Mouse (Mus musculus) midbrain, embryonic 13.5 days (tissue): ENCODE measurements at regions not wholly inside any gene's neighbourhood (a gene's known extent, or its start where the extent isn't known, plus 50 kb on each side); places are given as distances from the start of the nearest gene placed in this dataset.

ENCODE experiments used
- ATAC-seq: fragments of 200-750 bp; cut with Nextera tagmentation; 2 replicates; pipeline ENCODE4 v1.8.0; 2017; ENCODE audit warnings: mild to moderate bottlenecking, moderate TSS enrichment, moderate library complexity
- H3K27ac ChIP-seq: fragments of 300-500 bp; sonication (generic); 2 replicates; pipeline ENCODE4 v1.5.1; 2015; ENCODE audit warnings: inconsistent platforms, mild to moderate bottlenecking, moderate library complexity
- H3K27me3 ChIP-seq: fragments of 300-500 bp; sonication (generic); 2 replicates; pipeline ENCODE4 v1.6.1; 2015; ENCODE audit warnings: mild to moderate bottlenecking, inconsistent platforms
- H3K36me3 ChIP-seq: fragments of 300-500 bp; sonication (generic); 2 replicates; pipeline ENCODE4 v1.6.1; 2015; ENCODE audit warnings: mild to moderate bottlenecking, inconsistent platforms
- H3K4me1 ChIP-seq: fragments of 300-500 bp; sonication (generic); replicated peaks from 2 replicates; pipeline ENCODE4 v1.6.1; 2015; ENCODE audit warnings: inconsistent platforms
- H3K4me2 ChIP-seq: fragments of 300-500 bp; sonication (generic); replicated peaks from 2 replicates; pipeline ENCODE4 v1.6.1; 2015; ENCODE audit warnings: moderate library complexity, mild to moderate bottlenecking, inconsistent platforms
- H3K4me3 ChIP-seq: fragments of 300-500 bp; sonication (generic); replicated peaks from 2 replicates; pipeline ENCODE4 v1.5.1; 2015; ENCODE audit warnings: mild to moderate bottlenecking, inconsistent platforms
- H3K9ac ChIP-seq: fragments of 300-500 bp; sonication (generic); replicated peaks from 2 replicates; pipeline ENCODE4 v1.6.1; 2015; ENCODE audit warnings: mild to moderate bottlenecking, inconsistent platforms
- H3K9me3 ChIP-seq: fragments of 300-500 bp; sonication (generic); 2 replicates; pipeline ENCODE4 v1.6.1; 2016; ENCODE audit warnings: mild to moderate bottlenecking, inconsistent platforms
- WGBS: fragments of 180-500 bp; shearing (Covaris S2); methylation state at CpG from one replicate; pipeline ENCODE4 v1.1.7; 2015; 5-methylcytosine and 5-hydroxymethylcytosine counted together

DNA sequence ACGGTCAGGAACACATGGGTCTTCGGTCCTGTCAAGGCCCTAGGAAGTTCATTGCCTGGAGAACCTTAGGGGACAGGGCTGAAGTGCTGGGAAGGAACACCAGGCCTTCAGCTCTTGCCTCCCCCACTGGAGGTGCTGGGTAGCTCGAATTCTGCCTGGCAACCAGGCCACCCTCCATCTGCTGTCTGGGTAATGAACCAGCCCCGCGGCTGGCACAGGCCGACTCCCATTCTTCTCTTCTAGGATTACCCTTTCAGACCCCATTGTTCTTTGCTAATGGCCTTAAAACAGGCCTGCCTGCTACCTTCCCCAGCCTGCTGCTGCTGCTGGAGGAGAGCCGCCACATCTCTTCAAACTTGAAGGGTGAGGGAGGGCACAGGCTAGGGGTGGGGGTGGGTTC is 71.2 kb downstream of the Gadd45g start:
- 16% methylated on average over 7 of the region's 7 CpGs for WGBS
- H3K4me1 ChIP-seq = peaks cover 53% of the 10 kb centered on the region
- peak; percentile 25; the same call in 1 of the 2 replicates for ATAC-seq
- peak overlapping the region; percentile 84 for H3K27ac ChIP-seq
- 0 out of 2 replicates have a peak overlapping the region, but pooled peaks have one; percentile 0 for H3K4me2 ChIP-seq
- H3K27me3 ChIP-seq = peaks cover 61% of the 10 kb centered on the region
- no peaks in the 10 kb centered on the region for H3K9me3 ChIP-seq
- H3K4me3 ChIP-seq = no peak overlapping the region
- no peak overlapping the region for H3K9ac ChIP-seq
- no peaks in the 10 kb centered on the region for H3K36me3 ChIP-seq

DNA sequence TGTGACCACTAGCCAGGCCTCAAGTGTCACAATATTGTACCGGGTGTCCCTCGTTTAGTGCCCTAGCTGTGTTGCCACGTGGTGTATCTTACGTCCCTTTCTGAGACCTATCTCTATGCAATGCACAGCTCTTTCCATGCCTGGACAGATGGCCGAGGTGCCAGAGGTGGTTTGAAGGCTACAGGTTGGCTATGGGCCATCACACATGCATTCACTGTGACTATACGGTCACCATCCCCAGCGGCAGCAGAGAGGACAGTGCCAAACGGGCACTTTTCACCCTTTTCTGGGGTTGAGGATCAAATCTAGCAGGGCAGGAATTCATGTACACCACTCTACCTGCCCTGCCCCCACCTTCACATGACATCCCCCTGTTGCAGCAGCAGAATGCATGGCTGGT is 71.6 kb downstream of the Gadd45g start:
- WGBS = 18% methylated on average over 8 of the region's 8 CpGs
- H3K4me2 ChIP-seq = no peak overlapping the region; the same call in 1 of the 2 replicates
- ATAC-seq = 0 out of 2 replicates have a peak, but pooled peaks have one; percentile 0
- H3K9me3 ChIP-seq = no peaks in the 10 kb centered on the region
- peak overlapping the region; percentile 39; the same call in 1 of the 2 replicates for H3K9ac ChIP-seq
- H3K27ac ChIP-seq = peak overlapping the region; percentile 84
- H3K27me3 ChIP-seq = peaks cover 61% of the 10 kb centered on the region
- H3K4me1 ChIP-seq = peaks cover 53% of the 10 kb centered on the region
- no peaks in the 10 kb centered on the region for H3K36me3 ChIP-seq
- no peak overlapping the region for H3K4me3 ChIP-seq

DNA sequence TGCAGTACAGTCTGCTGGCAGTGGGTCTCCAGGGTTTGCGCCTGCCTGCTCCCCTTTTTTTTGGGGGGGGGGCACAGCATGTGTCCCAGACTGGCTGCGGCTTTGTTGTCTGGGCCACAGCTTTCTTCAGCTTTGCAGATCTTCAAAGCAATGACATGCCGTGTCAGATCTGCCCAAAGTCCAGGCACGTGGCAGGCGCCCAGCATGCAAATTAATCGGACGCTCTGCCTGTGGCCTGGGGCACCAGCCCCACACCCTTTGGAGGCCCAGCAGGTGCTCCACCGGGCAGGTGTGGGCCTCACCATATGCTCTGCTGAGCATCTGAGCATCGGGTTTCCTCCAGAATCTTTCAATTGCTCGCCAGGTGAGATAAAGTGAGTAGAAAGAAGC is 72.3 kb downstream of the Gadd45g start:
- 0 out of 2 replicates have a peak overlapping the region, but pooled peaks have one; percentile 39 for H3K9ac ChIP-seq
- no peak overlapping the region for H3K4me3 ChIP-seq
- WGBS = 2% methylated on average over 10 of the region's 10 CpGs
- peak overlapping the region; percentile 7 for H3K4me2 ChIP-seq
- H3K27me3 ChIP-seq = peaks cover 61% of the 10 kb centered on the region
- H3K4me1 ChIP-seq = peaks cover 53% of the 10 kb centered on the region
- H3K36me3 ChIP-seq = no peaks in the 10 kb centered on the region
- H3K27ac ChIP-seq = peak overlapping the region; percentile 84
- ATAC-seq = peak; percentile 44
- H3K9me3 ChIP-seq = no peaks in the 10 kb centered on the region

DNA sequence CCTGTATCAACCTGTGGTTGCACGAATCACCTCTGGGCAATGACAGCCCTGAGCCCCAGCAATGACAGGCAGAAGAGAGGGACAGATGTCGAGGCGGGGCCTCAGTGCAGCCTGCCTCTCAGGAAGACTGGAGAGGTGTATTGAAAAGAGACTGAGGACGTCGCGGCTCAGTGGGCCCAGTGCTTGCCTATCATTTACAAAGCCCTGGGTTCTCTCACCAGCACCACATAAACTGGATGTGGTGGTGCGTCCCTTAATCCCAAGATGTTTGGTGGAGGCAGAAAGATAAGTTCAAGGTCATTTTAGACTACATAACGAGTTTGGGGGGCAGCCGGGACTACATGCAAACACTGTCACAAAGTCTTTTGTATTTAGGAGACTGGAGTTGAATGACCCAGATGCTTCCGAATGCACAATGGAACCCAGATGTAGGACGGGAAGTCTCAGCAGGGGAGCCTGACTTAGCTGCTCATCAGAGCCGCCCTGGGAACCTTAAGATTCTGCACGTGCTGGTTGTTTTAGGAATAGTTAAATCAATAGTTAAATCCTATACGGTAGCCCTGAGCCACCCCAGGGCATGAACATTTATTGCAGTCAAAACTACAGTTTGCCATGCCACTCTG is 72.8 kb downstream of the Gadd45g start:
- H3K4me2 ChIP-seq = peak overlapping the region; percentile 22

DNA sequence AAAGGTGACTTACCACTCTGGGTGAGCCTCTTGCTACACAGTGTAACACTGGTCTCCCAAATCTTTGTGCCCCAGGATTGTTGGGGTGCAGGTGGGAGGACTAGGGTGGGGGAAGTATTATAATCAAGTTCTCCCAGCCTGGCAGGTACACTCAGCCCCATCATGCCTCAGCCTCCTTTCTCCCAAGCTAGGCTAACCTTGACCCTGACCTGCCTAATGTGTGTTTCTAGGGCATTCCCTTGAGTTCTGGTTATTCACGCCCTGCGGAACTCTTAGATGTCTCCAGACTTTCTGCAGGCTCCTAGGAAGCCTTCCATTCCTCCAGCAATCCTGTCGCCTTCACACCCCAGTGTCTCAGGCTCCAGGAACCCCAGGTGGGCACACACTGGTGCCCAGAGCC is 73.5 kb downstream of the Gadd45g start:
- peaks cover 64% of the 10 kb centered on the region for H3K27me3 ChIP-seq

More for the DNA sequence above, 72.8 kb downstream of the Gadd45g start:
- H3K27ac ChIP-seq = peak overlapping the region; percentile 84
- no peak overlapping the region for H3K9ac ChIP-seq
- H3K4me3 ChIP-seq = no peak overlapping the region
- 1% methylated on average over 14 of the region's 14 CpGs for WGBS
- H3K27me3 ChIP-seq = peaks cover 62% of the 10 kb centered on the region
- ATAC-seq = peak; percentile 22; the same call in 1 of the 2 replicates
- H3K9me3 ChIP-seq = no peaks in the 10 kb centered on the region
- H3K36me3 ChIP-seq = no peaks in the 10 kb centered on the region
- H3K4me1 ChIP-seq = peaks cover 57% of the 10 kb centered on the region

DNA sequence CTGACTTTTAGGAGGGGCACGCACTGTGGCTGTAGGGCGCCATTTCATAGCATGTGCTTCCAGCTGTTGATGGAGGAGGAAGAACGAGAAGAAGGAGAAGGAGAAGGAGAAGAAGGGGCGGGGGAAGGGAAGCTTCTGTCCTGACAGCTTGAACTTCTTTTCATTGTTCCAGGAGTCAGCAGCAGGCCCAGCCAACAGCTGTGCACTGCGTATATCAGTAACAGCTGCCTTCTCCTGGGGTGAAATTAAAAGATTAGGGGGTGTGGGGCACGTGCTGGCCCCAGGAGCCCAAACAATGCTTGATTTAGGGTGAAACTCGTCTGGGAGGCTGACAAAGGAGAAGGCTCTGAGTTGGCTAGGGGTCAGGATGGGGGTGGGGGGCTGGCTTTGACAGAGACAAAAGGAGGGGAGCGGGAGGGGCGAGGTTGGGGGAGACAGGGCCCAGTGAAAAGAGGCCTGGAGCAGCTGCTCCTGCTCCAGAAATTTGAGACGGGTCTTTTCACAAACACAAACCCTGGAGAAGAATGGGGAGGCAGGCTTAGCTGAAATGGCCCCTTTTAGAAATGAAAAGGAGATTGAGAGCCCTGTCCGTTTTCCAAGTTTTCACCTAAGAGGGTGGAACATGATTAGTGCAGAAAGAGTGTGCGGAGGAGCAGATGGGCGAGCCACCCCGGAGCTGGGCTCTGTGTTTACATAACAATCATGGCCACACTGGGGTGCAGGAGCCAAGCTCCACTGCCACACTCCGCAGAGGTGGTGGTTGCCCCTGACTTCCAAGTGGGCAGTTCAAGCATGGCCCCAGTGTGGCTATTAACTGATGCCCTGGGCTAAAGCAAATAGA is 74.3 kb downstream of the Gadd45g start:
- H3K4me1 ChIP-seq = peaks cover 57% of the 10 kb centered on the region
- no peaks in the 10 kb centered on the region for H3K9me3 ChIP-seq
- H3K9ac ChIP-seq = no peak overlapping the region
- H3K27ac ChIP-seq = peak overlapping the region; percentile 84
- peaks cover 61% of the 10 kb centered on the region for H3K27me3 ChIP-seq
- H3K4me2 ChIP-seq = peak overlapping the region; percentile 22
- peak; percentile 77 for ATAC-seq
- no peak overlapping the region for H3K4me3 ChIP-seq
- no peaks in the 10 kb centered on the region for H3K36me3 ChIP-seq
- WGBS = 2% methylated on average over 15 of the region's 15 CpGs

More for the DNA sequence above, 73.5 kb downstream of the Gadd45g start:
- no peak overlapping the region for H3K4me3 ChIP-seq
- no peak for ATAC-seq
- 7% methylated on average over 3 of the region's 3 CpGs for WGBS
- H3K9ac ChIP-seq = no peak overlapping the region
- H3K4me1 ChIP-seq = peaks cover 57% of the 10 kb centered on the region
- no peaks in the 10 kb centered on the region for H3K9me3 ChIP-seq
- H3K4me2 ChIP-seq = peak overlapping the region; percentile 22
- no peaks in the 10 kb centered on the region for H3K36me3 ChIP-seq
- H3K27ac ChIP-seq = peak overlapping the region; percentile 84

DNA sequence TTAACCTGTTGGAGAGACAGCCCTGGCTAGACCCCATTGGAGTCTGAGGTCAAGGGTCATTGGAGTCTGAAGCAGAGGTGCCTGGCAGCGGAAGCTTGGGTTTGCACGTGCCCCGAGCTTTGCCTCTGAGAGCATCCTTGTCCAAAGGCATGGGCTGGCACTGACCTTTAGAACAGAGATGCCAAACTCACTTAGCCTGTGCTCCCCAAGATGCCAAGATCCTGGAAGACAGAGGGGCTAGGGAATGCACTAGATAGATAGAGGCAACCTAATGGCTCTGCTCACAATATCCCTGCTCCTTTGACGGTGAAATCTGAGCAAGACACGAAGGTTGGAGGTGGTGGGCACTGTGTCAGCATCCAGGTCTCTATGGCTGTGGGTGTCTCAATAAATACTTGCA is 75.1 kb downstream of the Gadd45g start:
- WGBS = 12% methylated on average over 5 of the region's 5 CpGs

DNA sequence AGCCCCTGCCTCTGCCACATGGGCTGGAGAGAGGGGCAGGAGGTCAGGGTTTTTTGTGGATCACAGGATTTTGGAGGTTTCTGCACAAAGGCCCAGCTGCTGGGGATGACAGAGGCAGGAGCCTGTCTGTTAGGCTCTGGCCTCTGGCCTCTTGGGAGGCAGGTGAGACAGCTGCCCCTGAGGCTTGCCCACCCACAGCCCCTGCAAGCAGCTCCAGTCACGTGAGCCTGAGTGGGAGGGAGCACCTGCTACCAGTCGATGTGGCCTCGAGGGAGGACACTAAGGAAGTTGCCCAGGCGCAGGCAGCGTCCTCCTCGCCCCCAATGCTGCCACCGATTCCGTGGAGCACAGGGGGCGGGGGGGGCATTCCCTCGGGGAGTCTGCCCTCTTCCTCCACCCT is 80.3 kb downstream of the Gadd45g start:
- Histone ChIP-seq H3K4me3 (no peak overlapping the region), H3K9me3 (no peaks in the 10 kb centered on the region), H3K27ac (no peak overlapping the region; the same call in 1 of the 2 replicates), H3K4me2 (no peak overlapping the region), H3K27me3 (peaks cover 78% of the 10 kb centered on the region), H3K4me1 (peaks cover 36% of the 10 kb centered on the region), H3K36me3 (no peaks in the 10 kb centered on the region), H3K9ac (no peak overlapping the region)
- 31% methylated on average over 10 of the region's 10 CpGs for WGBS
- ATAC-seq = no peak

More for the DNA sequence above, 75.1 kb downstream of the Gadd45g start:
- Histone ChIP-seq H3K9ac (no peak overlapping the region), H3K36me3 (no peaks in the 10 kb centered on the region), H3K4me3 (no peak overlapping the region), H3K27me3 (peaks cover 54% of the 10 kb centered on the region), H3K27ac (peak overlapping the region; percentile 84), H3K4me2 (no peak overlapping the region), H3K4me1 (peaks cover 57% of the 10 kb centered on the region), H3K9me3 (no peaks in the 10 kb centered on the region)
- ATAC-seq = no peak

DNA sequence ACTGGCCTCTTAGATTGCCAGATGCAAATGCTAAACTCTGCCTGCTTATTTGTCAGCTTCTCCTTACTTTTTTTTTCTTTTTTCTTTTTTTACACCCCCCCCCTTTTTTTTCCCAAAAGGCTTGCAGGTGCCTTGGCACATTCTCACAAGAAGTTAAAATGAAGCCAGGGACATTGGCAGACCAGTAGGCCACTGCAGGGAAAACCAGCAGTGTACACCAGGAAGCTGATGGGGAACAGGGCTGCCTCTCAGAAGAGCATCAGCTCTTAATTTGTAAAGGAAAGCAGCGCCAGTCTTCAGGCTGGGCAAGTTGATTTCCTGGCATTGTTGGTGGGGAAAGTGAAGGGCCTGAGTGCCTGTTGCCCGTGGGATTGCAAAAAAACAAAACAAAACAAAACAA is 83.3 kb downstream of the Gadd45g start:
- H3K9ac ChIP-seq = no peak overlapping the region
- H3K27ac ChIP-seq = no peak overlapping the region
- 63% methylated on average over 2 of the region's 2 CpGs for WGBS
- peaks cover 70% of the 10 kb centered on the region for H3K27me3 ChIP-seq
- H3K4me1 ChIP-seq = peaks cover 33% of the 10 kb centered on the region
- no peak overlapping the region for H3K4me3 ChIP-seq
- H3K36me3 ChIP-seq = no peaks in the 10 kb centered on the region
- H3K4me2 ChIP-seq = no peak overlapping the region
- H3K9me3 ChIP-seq = no peaks in the 10 kb centered on the region
- ATAC-seq = no peak

DNA sequence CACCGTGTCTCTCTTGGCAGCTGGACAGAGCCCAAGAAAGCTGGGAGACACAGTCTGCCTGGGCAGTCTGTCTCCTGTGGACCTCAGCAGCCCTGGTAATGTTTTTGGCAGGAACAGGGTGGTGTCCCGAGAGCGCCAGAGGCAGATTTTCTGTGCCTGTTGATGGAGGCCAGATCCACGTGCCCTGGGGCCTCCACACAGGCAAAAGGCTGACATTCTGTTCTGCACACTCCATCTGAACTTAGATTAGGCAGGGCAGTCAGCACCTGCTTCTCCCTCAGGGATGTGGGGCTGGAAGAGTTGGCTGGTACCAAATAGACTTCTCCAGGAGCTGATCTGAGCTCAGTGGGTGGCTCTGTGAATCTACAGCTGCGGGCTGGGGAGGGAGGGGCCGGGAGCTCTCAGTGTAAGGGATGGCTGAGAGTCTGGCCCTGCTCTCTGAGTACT is 83.8 kb downstream of the Gadd45g start:
- ATAC-seq = peak; percentile 17; the same call in 1 of the 2 replicates
- 35% methylated on average over 6 of the region's 6 CpGs for WGBS
- Histone ChIP-seq H3K9me3 (no peaks in the 10 kb centered on the region), H3K27ac (peak overlapping the region; percentile 45; the same call in 1 of the 2 replicates), H3K27me3 (peaks cover 66% of the 10 kb centered on the region), H3K4me1 (peaks cover 33% of the 10 kb centered on the region), H3K9ac (no peak overlapping the region), H3K4me2 (no peak overlapping the region), H3K4me3 (no peak overlapping the region), H3K36me3 (no peaks in the 10 kb centered on the region)

DNA sequence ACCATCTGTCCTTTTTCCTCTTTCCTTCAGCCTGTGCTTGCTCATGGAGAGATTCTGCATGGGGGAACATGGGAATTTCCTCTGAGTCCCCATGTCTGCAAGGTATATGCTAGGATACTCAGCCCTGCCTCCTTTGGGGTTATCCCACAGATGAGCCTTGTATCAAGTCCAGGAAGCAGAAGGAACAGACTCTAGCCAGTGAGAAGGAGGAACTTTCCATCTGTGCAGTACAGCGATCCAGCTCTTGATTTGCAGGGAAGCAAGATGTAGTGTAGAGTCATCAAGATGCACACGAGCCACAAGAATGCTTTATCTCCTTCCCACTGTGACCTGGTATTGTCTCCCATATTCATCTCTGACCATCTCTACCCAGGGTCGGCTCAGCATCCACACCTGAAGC is 84.5 kb downstream of the Gadd45g start:
- 83% methylated on average over 3 of the region's 3 CpGs for WGBS
- Histone ChIP-seq H3K9me3 (no peaks in the 10 kb centered on the region), H3K27me3 (peaks cover 67% of the 10 kb centered on the region), H3K4me3 (no peak overlapping the region), H3K27ac (no peak overlapping the region), H3K9ac (no peak overlapping the region), H3K36me3 (no peaks in the 10 kb centered on the region), H3K4me1 (peaks cover 33% of the 10 kb centered on the region), H3K4me2 (no peak overlapping the region)
- no peak for ATAC-seq

DNA sequence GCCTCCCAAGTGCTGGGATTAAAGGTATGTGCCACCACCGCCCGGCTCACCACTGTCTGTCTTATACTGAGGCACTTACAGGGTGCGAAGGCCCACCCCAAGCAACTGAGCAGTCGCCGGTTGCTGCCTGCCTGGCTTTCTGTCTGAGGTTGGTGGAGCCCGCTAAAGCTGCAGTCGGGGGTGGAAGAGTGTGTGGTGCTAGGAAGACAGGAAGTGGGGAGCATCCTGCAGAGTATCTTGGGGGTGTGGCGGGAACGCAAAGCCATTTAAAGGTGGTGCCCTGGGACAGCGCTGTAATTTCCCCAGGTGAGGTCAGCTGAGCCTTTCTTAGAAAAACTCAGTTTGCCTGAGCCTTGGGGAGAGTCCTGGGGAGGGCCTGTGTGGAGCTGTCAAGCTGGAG is 89.3 kb downstream of the Gadd45g start:
- no peak for ATAC-seq
- no peak overlapping the region for H3K4me2 ChIP-seq
- 92% methylated on average over 10 of the region's 10 CpGs for WGBS
- no peaks in the 10 kb centered on the region for H3K9me3 ChIP-seq
- H3K9ac ChIP-seq = no peak overlapping the region
- peaks cover 8% of the 10 kb centered on the region for H3K4me1 ChIP-seq
- peaks cover 42% of the 10 kb centered on the region for H3K27me3 ChIP-seq
- no peak overlapping the region for H3K27ac ChIP-seq
- no peak overlapping the region for H3K4me3 ChIP-seq
- no peaks in the 10 kb centered on the region for H3K36me3 ChIP-seq
